Mouse (Mus musculus) CD4-positive, CD25-positive, alpha-beta regulatory T cell, adult 2 months (primary cell): ENCODE data around the gene Icos.
A peak's percentile ranks its signal among the peaks of the same experiment; 100 is the strongest.

Experiments used
- DNase-seq: peaks from one replicate; pipeline ENCODE4 v3.0.0-alpha.2; 2012; ENCODE audit warnings: low read depth, low spot score

Gene Icos

DNA sequence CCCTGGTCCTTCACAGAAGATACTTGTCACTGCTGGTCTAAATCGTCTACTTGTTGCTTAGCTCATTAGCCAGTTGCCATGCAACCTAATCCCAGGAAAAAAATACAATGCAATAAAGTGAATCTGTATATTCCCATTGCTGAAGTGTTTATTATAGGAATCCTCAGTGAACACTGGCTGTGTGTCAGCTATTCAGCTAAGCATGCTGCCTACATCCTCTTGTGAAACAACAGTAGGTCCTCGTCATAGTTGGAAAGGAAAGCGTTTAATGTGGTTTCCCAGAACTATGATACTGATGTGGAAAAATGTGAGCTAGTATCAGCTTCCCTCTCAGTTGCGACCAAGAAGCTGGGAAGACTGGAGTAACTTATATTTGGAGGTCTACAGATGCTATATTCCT, 60.5 kb downstream of the Icos start:
- no peak for DNase-seq

GRCm38 (mm10) chr1:61039310-61039709, 61.6 kb downstream of the Icos start:
- no peak for DNase-seq

- DNase-seq = no peak
Observed at GRCm38 (mm10) chr1:61040401-61040800, 62.7 kb downstream of the Icos start.

DNA sequence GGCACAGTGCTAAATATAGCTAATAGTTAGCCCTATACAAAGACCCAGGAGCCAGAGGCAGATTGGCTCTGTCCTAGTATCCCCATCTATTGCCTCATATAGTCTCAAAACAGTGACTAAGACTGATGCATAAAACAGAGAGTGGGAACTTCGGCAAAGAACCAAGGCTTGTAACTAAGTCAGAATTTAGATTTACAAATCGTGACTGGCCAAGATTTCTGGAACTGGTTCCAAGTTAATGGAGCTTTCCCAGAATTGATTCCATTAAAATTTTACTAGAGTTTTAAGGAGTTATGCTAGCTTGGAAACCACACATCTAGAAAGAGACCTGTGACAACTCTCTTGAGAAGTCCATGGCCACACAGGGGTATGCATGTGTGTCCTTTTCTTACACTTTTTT, 65.1 kb downstream of the Icos start:
- DNase-seq = no peak

GRCm38 (mm10) chr1:61046055-61046705, 68.5 kb downstream of the Icos start:
- DNase-seq = peak; percentile 69

GRCm38 (mm10) chr1:61047336-61047735, 69.6 kb downstream of the Icos start:
- DNase-seq = no peak
